Mouse (Mus musculus): ENCODE results near the gene Rpl10.

Gene Rpl10

GRCm38 (mm10) chrX:74281732-74282394 lies 11.3 kb downstream of the Rpl10 start, which contains the start of the genes Taz and Dnase1l1:
TSS of gene Taz (plus strand) at chrX:74281912.
TSS of gene Dnase1l1 (minus strand) at chrX:74282337.
- DNase-seq: peak; percentile 70 to 75

- peak; percentile 88 to 90 for DNase-seq
Observed at GRCm38 (mm10) chrX:74282395-74283091, 11.9 kb downstream of the Rpl10 start.

- DNase-seq: no peak
Observed at GRCm38 (mm10) chrX:74283092-74283437, 12.5 kb downstream of the Rpl10 start.

GRCm38 (mm10) chrX:74293431-74293830 lies 22.8 kb downstream of the Rpl10 start:
- no peak for DNase-seq

- peak; percentile 96 for DNase-seq
Observed at GRCm38 (mm10) chrX:74296538-74297448, 26.2 kb downstream of the Rpl10 start, which contains the start of gene Atp6ap1. TSS of gene Atp6ap1 (plus strand) at chrX:74297097.

- DNase-seq: no peak
Observed at GRCm38 (mm10) chrX:74298348-74298747, 27.7 kb downstream of the Rpl10 start.

- no peak for DNase-seq
Observed at GRCm38 (mm10) chrX:74299721-74300120, 29.1 kb downstream of the Rpl10 start.

- peak; percentile 83 for DNase-seq
Observed at GRCm38 (mm10) chrX:74304867-74305700, 34.5 kb downstream of the Rpl10 start, which contains the start of gene Gdi1. TSS of gene Gdi1 (plus strand) at chrX:74304998.

- DNase-seq: peak; percentile 88 to 89
Observed at GRCm38 (mm10) chrX:74312540-74313464, 42.2 kb downstream of the Rpl10 start, which contains the start of gene Fam50a. TSS of gene Fam50a (plus strand) at chrX:74313033.

Measured in cerebellum, postnatal 14 days (tissue).